Mouse (Mus musculus) embryonic fibroblast, embryonic 13.5 days (primary cell): Measurements from ENCODE around the gene Aim2. TPM values are rescaled to one million over a fixed set of nuclear protein-coding genes. Genes with fewer than 3 reads are reported as not detected.

Experiments used
- H3K27ac ChIP-seq: 2 replicates; pipeline ENCODE4 v1.5.1; 2012; ENCODE audit warnings: low read length, control low read depth, inconsistent platforms; ENCODE audit not compliant: insufficient read depth
- H3K4me1 ChIP-seq: 2 replicates; pipeline ENCODE4 v1.6.1; 2011; ENCODE audit warnings: low read length; ENCODE audit not compliant: control insufficient read depth, insufficient read depth
- H3K4me3 ChIP-seq: 2 replicates; pipeline ENCODE4 v1.5.1; 2011; ENCODE audit warnings: mild to moderate bottlenecking, control low read depth, low read length; ENCODE audit not compliant: insufficient read depth
- CTCF ChIP-seq: IDR thresholded peaks from 2 replicates; pipeline ENCODE4 v1.5.1; 2011; ENCODE audit warnings: mild to moderate bottlenecking, control low read depth, low read length, moderate library complexity, borderline replicate concordance; ENCODE audit not compliant: insufficient read depth
- POLR2A ChIP-seq: IDR thresholded peaks from 2 replicates; pipeline ENCODE4 v1.6.1; 2011; ENCODE audit warnings: low read depth, mild to moderate bottlenecking, control low read depth, low read length, moderate library complexity
- polyA plus RNA-seq: library from polyadenylated mRNA; stranded (reverse); fragments of >200 nt; gene quantifications from 2 replicates; pipeline ENCODE4 v1.2.4, GENCODE M21; 2011; ENCODE audit warnings: low read depth; ENCODE audit not compliant: missing spikeins, insufficient read length

The Aim2 gene
- polyA plus RNA-seq, 1 experiment, result not detected

DNA sequence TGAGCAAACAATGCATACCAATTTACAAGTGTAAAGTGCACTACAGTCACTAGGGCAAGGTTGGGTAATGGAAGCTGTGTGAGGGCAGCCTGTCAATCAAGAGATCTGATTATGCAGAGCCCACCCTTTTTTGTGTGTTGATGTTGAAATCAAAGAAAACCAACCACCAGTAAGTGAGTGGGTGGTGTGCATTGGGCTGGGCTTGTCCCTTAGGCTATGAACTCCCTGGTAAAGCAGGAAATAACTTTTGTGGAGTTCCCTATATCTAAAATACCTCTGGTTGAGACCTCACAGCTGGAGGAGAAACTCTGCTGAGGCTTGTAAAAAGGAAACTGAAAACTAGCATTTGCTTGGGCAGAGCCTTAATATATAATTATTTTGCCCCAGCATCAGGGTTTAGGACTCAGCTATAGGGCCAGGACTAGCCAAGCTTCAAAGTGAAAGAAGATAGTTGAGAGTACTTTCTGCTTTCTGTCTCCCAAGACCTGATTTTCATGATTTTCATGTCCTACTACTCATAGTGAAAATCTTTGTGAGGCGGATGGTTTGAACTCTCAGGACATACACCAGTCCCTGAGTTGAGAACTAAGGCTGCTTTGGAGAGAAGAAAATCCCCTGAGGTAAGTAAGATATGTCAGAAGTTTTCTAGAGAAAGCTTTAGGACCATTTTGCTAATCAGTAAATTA is 68.4 kb downstream of the Aim2 start:
- Histone ChIP-seq H3K27ac (no peak overlapping the region), H3K4me1 (no peaks in the 10 kb centered on the region), H3K4me3 (no peak overlapping the region)
- TF ChIP-seq CTCF (no peak), POLR2A (no peak)

DNA sequence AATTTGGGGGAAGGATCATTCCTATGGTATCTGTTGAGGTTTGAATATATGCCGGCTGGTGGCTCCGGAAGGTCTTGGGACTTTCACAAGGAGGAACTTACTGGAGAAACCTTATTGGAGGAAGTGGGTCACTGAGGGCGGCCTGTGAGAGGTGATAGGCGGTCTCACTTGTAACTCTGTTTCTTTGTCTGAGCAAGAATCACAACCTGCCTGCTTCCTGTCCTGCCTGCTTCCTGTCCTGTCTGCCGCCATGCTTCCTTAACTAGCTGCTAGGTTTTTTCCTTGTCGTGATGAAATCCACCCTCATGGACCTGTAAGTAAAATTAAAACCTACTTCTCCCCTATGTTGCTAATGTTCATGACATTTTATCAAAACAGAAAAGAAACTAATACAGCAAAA is 69.7 kb downstream of the Aim2 start:
- TF ChIP-seq POLR2A, result no peak
- TF ChIP-seq CTCF, result no peak
- Histone ChIP-seq H3K4me3 (no peak overlapping the region), H3K4me1 (no peaks in the 10 kb centered on the region), H3K27ac (no peak overlapping the region)

DNA sequence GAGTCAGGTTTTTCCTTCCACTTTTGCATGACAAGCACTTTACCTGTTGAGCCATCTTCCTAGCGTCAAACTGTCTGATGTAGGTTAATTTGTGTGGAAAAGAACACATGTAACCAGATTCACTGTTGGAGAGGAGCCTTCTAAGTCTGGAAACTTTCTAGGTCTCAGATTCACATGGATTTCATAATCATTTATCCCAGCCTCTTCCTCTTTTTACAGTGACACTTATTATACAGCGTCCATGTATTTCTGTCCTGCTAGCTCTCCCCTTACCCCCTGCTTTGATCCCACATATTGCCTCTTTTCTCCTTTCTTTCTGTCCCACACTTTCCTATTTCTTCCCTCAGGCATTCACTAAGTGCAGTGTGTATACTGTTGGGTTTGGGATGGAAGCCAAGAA is 75.7 kb downstream of the Aim2 start:
- TF ChIP-seq CTCF, result no peak
- TF ChIP-seq POLR2A, result no peak
- no peak overlapping the region for H3K27ac ChIP-seq
- H3K4me1 ChIP-seq, result no peaks in the 10 kb centered on the region
- no peak overlapping the region for H3K4me3 ChIP-seq

DNA sequence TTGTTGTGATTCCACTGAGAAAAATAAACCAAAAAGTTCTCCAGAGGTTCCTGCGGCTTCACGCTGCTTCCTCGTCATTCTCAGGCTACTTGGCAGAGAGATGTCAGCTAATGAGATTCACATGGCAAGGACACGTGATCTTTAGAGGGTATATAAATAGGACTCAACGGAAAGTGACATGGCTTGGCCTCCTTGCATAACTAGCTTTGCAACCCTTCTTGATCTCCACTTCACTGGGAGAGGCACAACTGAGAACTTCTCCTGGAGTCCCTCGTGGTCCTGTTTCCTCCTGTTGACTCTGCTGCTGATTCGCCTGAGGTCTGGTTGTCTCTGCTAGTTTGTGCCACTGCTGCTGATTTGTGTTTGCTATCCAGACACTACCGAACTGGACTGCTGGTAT is 76.7 kb downstream of the Aim2 start:
- no peak for TF ChIP-seq POLR2A
- TF ChIP-seq CTCF, result no peak

DNA sequence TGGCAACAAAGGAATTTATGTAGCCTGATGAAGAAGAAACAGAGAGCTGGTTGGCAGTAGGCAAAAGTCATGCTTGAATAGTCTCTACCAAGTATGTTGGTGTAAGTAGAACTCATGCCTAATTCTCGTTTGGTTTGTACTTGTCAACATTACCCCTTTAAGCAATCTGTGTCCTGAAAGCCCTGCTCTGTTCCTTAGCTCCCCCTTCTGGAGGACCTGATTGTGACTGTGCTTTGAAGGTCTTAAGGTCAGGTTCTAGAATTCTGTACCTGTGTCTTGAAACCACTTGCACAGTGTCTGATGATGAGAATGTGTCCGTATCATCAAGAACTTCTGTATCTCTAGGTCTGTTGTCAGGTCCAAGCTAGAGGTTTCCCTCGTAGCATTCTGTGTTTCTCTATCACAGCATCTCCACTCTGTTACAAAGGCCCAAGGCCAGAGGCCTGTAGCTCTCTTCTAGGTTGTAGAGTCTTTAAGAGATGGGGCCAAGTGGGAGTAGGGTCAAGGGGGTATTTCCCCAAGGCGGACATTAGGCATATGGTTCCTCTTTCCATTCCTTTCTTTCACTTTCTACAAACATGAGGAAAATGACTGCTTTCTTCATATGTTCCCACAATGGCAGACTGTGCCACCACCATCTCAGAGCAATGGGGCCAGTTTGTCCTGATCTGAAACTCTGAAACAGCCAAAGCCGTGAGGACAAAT is 79.5 kb downstream of the Aim2 start:
- Histone ChIP-seq H3K4me3 (no peak overlapping the region), H3K4me1 (no peaks in the 10 kb centered on the region), H3K27ac (no peak overlapping the region)
- TF ChIP-seq POLR2A (no peak), CTCF (no peak)

More for the DNA sequence above, 76.7 kb downstream of the Aim2 start:
- Histone ChIP-seq H3K27ac (no peak overlapping the region), H3K4me3 (no peak overlapping the region), H3K4me1 (no peaks in the 10 kb centered on the region)

DNA sequence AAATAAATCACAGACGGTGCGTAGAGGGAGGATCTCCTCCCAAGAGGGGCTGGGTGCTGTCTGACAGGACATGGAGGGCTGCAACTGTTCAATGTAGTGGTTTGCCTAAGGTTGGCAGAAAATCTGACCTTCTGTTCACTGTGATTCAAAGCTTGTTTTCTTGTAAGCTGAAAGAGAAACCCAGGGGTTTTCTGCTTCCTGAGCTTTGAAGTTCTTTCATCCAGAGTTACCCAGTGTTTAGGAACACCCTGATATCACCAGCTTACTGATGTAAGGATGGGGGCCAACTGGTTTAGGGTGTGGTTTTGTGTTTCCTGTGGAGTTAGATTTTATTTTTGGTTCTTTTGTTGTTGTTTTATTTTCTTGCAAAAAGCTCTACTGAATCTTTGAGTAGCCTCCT is 81.7 kb downstream of the Aim2 start:
- H3K27ac ChIP-seq, result no peak overlapping the region
- no peak overlapping the region for H3K4me3 ChIP-seq
- H3K4me1 ChIP-seq, result no peaks in the 10 kb centered on the region
- TF ChIP-seq CTCF (no peak), POLR2A (no peak)

DNA sequence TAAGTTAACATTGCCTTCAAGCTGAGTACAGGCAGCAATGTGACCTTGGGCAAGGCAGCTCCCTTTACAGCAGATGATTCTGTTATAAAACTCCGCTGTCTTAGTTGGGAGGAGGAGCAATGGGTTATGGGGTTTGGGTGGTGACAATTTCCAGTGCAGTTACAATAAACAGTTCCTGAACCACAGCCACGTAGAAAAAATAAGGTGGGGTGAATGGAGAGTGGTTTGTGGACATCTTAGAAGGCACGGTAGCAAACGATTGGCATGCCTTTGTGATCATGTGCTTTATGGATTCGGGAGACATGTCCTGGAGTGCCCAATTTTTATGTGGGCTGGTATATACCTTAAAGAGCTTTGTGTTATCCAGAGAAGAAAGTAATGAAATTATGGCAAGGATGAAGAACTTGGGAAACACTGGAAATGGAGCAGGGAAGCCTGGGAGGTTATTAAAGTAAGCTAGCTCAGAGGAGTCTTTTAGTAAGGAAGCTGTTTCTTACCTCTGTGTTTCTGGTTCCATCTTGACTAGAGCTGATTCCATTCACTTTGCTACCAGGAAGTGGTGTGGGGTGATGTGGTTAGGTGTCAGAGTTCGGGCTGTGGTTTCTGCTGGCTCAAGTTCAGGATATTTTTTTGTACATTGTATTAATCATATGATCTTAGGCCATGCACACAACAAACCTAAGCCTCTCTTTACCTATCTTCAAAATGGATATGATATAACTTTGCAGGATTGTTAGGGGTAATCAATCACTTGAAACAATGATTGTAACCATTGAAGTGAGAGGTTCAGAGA is 86.7 kb downstream of the Aim2 start:
- TF ChIP-seq POLR2A (no peak), CTCF (no peak)
- Histone ChIP-seq H3K4me3 (no peak overlapping the region), H3K27ac (no peak overlapping the region), H3K4me1 (no peaks in the 10 kb centered on the region)

DNA sequence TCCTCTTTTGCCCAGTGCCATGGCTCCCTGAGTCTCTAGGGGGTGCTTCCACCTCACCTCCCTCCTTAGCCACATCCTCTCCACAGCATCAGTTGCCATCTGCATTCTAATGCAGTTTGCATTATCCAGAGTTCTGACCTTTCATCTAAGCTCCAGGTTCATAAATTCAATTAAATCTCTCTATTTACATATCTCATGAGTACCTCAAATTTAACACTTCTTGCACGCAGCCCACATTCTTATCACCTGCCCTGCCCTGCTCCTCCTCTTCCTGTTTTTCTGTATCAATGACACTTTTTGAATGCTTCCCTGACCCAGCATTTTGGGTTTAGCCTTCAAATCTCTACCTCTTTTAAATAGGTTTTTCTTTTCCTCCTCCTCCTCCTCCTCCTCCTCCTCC is 90.0 kb downstream of the Aim2 start:
- H3K4me3 ChIP-seq, result no peak overlapping the region
- TF ChIP-seq CTCF, result no peak
- no peak for TF ChIP-seq POLR2A
- H3K27ac ChIP-seq, result no peak overlapping the region
- no peaks in the 10 kb centered on the region for H3K4me1 ChIP-seq

DNA sequence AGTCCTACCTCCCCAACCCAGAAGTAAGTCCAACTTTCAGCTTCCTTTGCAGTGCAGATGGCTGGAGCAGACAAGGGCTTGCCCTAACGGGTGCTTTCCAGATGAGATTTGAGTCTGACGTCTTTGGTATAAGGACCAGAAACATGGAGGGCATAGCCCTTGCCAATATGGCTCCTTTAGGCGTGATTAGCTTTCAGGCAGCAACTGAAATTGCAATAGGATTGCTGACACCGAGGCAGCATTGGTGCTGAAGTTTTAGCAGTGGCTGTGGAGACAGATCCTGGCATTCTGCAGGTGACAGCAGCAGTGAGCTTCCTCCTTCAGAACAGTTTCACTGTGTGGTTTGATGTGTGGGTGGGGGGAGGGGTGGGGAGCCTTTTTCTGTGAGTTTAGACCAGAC is 90.5 kb downstream of the Aim2 start:
- no peak for TF ChIP-seq POLR2A
- no peak for TF ChIP-seq CTCF
- H3K4me3 ChIP-seq, result no peak overlapping the region
- no peaks in the 10 kb centered on the region for H3K4me1 ChIP-seq
- H3K27ac ChIP-seq, result no peak overlapping the region

DNA sequence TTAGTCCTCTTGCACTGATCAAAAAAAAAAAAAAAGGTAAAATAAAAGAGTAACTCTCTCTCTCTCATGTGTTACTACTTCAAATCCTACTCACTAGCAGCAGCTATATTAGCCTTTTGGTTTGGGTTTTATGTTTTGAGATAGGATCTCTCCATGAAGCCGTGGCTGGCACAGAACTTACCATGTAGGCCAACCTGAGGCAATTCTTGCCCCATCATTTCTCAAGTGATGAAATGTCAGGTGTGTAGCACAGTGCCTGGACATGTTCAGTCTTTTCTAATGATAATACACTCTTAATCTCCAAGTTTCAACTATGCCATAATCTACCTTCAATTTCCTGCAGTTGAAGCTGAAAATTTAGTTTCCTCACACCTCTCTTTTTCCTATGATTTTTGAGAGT is 92.4 kb downstream of the Aim2 start:
- H3K4me3 ChIP-seq, result no peak overlapping the region
- TF ChIP-seq CTCF (no peak), POLR2A (no peak)
- no peaks in the 10 kb centered on the region for H3K4me1 ChIP-seq

More for the DNA sequence above, 92.4 kb downstream of the Aim2 start:
- no peak overlapping the region for H3K27ac ChIP-seq
